In genomic region chr13:44581947-44582766, GRCm38 (mm10) we compare ENCODE assay signal across 9 mouse cellular contexts.
DNase-seq lines count a peak whose midpoint lies in the region; ATAC-seq and TF ChIP-seq lines count a peak whose summit lies in the region.
"Had no signal": no experiment of that assay in that cellular context is flagged by ENCODE, and none has a peak within 500 bp of the region (broad histone marks: within the 10 kb centered on the region; RNA-seq: fewer than 3 reads in every experiment).

No protein-coding gene starts in this region.

- peak; percentile 19 for DNase-seq in thymus, postnatal 14 days
- no peak for DNase-seq in thymus, adult 18-20 months
- no peak for DNase-seq in liver, embryonic 14.5 days (ENCODE audit: low read depth in 3 of 3, low spot score in 3 of 3)
- no peak for DNase-seq in testis, postnatal 10 days (ENCODE audit: low spot score)
- no peak for DNase-seq in layer of hippocampus, postnatal 10 days (ENCODE audit: low spot score in 2 of 2)
- no peak for DNase-seq in kidney, postnatal 14 days
- DNase-seq: kidney, postnatal 4 days had no signal

- no peak for TF ChIP-seq CTCF in liver, embryonic 14.5 days (IDR thresholded peaks at IDR 0.05; ENCODE audit: low read depth)
- TF ChIP-seq CTCF in olfactory bulb, adult 2 months (IDR thresholded peaks at IDR 0.05; ENCODE audit: insufficient read depth, low read depth, low read length), result no peak

- no peaks in the 10 kb centered on the region for H3K27me3 ChIP-seq in heart, embryonic 13.5 days (replicated peaks)
- H3K27me3 ChIP-seq in liver, embryonic 14.5 days (ENCODE audit: control insufficient read depth, insufficient read depth, low read length), result no peaks in the 10 kb centered on the region; the same call in 1 of the 2 replicates

- H3K27ac ChIP-seq in heart, embryonic 13.5 days (replicated peaks), result peak overlapping the region; percentile 88
- H3K27ac ChIP-seq in liver, embryonic 14.5 days, result no peak overlapping the region
- peak overlapping the region; percentile 64 for H3K27ac ChIP-seq in olfactory bulb, adult 2 months (ENCODE audit: insufficient read depth, low read depth, low read length)

- peaks cover 47% of the 10 kb centered on the region for H3K4me1 ChIP-seq in heart, embryonic 13.5 days
- H3K4me1 ChIP-seq in liver, embryonic 14.5 days (replicated peaks; ENCODE audit: control insufficient read depth in 2 of 2, insufficient read depth in 2 of 2, low read length in 1 of 2), result peaks cover 0 to 12% of the 10 kb centered on the region in 2 experiments; a peak in 2 of 4 replicates
- H3K4me1 ChIP-seq in olfactory bulb, adult 2 months (ENCODE audit: control insufficient read depth, insufficient read depth, low read length), result peaks cover 16% of the 10 kb centered on the region

- ATAC-seq in heart, embryonic 13.5 days (ENCODE audit: extremely low read depth, insufficient number of reproducible peaks, low FRiP score, low TSS enrichment), result no peak
- no peak for ATAC-seq in liver, embryonic 14.5 days (ENCODE audit: insufficient read depth)

- TF ChIP-seq EP300 in liver, embryonic 14.5 days (IDR thresholded peaks at IDR 0.05; ENCODE audit: low read depth), result no peak

- WGBS in heart, embryonic 13.5 days, result 21% methylated on average over 23 of the region's 23 CpGs
- WGBS in liver, embryonic 14.5 days (ENCODE audit: insufficient replicate concordance), result 29% methylated on average over 23 of the region's 23 CpGs
- WGBS in olfactory bulb, adult 2 months, result 16% methylated on average over 23 of the region's 23 CpGs

- no peak for TF ChIP-seq POLR2A in olfactory bulb, adult 2 months (IDR thresholded peaks at IDR 0.05; ENCODE audit: insufficient read depth, low read depth, low read length)

- H3K4me3 ChIP-seq in heart, embryonic 13.5 days, result peak overlapping the region; percentile 24
- H3K4me3 ChIP-seq in liver, embryonic 14.5 days (ENCODE audit: insufficient read depth in 1 of 2, low read depth in 2 of 2, low read length in 2 of 2), result no peak overlapping the region
- no peak overlapping the region for H3K4me3 ChIP-seq in olfactory bulb, adult 2 months (ENCODE audit: insufficient read depth, low read depth, low read length)

- peaks cover 10% of the 10 kb centered on the region for H3K9me3 ChIP-seq in heart, embryonic 13.5 days
- no peaks in the 10 kb centered on the region for H3K9me3 ChIP-seq in liver, embryonic 14.5 days (ENCODE audit: control insufficient read depth, low read length)

- H3K9ac ChIP-seq in heart, embryonic 13.5 days, result peak overlapping the region; percentile 58
- H3K9ac ChIP-seq in liver, embryonic 14.5 days (replicated peaks), result no peak overlapping the region

- no peaks in the 10 kb centered on the region for H3K36me3 ChIP-seq in heart, embryonic 13.5 days
- H3K36me3 ChIP-seq in liver, embryonic 14.5 days (replicated peaks; ENCODE audit: control insufficient read depth, insufficient read depth, low read depth), result no peaks in the 10 kb centered on the region

- peak overlapping the region; percentile 62 for H3K4me2 ChIP-seq in heart, embryonic 13.5 days
- H3K4me2 ChIP-seq in liver, embryonic 14.5 days (ENCODE audit: low read depth), result peak overlapping the region; percentile 24
